Mouse (Mus musculus) heart, embryonic 13.5 days (tissue): ENCODE data around the gene Ssr3. TPM values are rescaled to one million over a fixed set of nuclear protein-coding genes. Genes with fewer than 3 reads are reported as not detected.

Source experiments
- ATAC-seq: fragments of 200-750 bp; cut with Nextera tagmentation; 2 replicates; pipeline ENCODE4 v1.8.0; 2017; ENCODE audit warnings: moderate TSS enrichment; ENCODE audit not compliant: insufficient number of reproducible peaks, low FRiP score, low TSS enrichment; ENCODE audit errors: extremely low read depth
- H3K27ac ChIP-seq: fragments of 300-500 bp; sonication (generic); replicated peaks from 2 replicates; pipeline ENCODE4 v1.5.1; 2015; ENCODE audit warnings: moderate library complexity, mild to moderate bottlenecking, inconsistent platforms
- H3K27me3 ChIP-seq: fragments of 300-500 bp; sonication (generic); replicated peaks from 2 replicates; pipeline ENCODE4 v1.6.1; 2015; ENCODE audit warnings: mild to moderate bottlenecking, inconsistent platforms
- H3K36me3 ChIP-seq: fragments of 300-500 bp; sonication (generic); 2 replicates; pipeline ENCODE4 v1.6.1; 2015; ENCODE audit warnings: mild to moderate bottlenecking, inconsistent platforms
- H3K4me1 ChIP-seq: fragments of 300-500 bp; sonication (generic); 2 replicates; pipeline ENCODE4 v1.6.1; 2015; ENCODE audit warnings: inconsistent platforms
- H3K4me2 ChIP-seq: fragments of 300-500 bp; sonication (generic); 2 replicates; pipeline ENCODE4 v1.6.1; 2015; ENCODE audit warnings: inconsistent platforms, mild to moderate bottlenecking, moderate library complexity
- H3K4me3 ChIP-seq: fragments of 300-500 bp; sonication (generic); 2 replicates; pipeline ENCODE4 v1.5.1; 2015; ENCODE audit warnings: moderate library complexity, mild to moderate bottlenecking, inconsistent platforms
- H3K9ac ChIP-seq: fragments of 300-500 bp; sonication (generic); 2 replicates; pipeline ENCODE4 v1.6.1; 2015; ENCODE audit warnings: inconsistent platforms, mild to moderate bottlenecking, moderate library complexity
- H3K9me3 ChIP-seq: fragments of 300-500 bp; sonication (generic); 2 replicates; pipeline ENCODE4 v1.6.1; 2016; ENCODE audit warnings: inconsistent platforms
- WGBS: fragments of 180-500 bp; shearing (Covaris S2); methylation state at CpG from one replicate; pipeline ENCODE4 v1.1.7; 2015; ENCODE audit warnings: mixed read lengths; 5-methylcytosine and 5-hydroxymethylcytosine counted together
- polyA plus RNA-seq: library from polyadenylated mRNA; unstranded; fragments of >200 nt; fragmentation: Nextera tagmentation; extraction: Ambion mirVana; gene quantifications from 2 replicates; pipeline ENCODE4 v1.2.1, GENCODE M21; 2015

Ssr3 gene
- 200 and 212 TPM in 2 replicates for polyA plus RNA-seq

DNA sequence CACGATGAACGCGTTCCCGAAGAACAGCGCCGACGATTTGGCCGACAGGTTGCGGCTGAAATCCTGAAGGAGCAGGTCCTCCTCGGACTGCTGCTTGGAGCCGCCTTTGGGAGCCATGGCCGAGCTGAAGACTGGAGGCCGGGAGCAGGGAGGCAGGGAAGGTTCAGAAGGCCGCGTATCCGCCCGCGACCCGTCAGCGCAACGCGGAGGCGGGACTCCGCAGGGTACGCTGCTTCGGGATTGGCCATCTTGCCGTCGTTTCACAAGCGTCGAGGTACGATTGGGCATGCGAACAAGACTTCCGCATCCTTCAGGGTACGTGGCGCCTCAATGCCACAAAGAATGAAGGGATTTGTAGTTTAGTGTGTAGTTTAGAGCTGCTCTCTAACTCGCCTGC, at the start of gene Ssr3:
Ssr3 (minus strand) TSS at position 203 of the 397 bp plus-strand sequence.
- Histone ChIP-seq H3K4me3 (peak within 1 kb of the TSS; percentile 87), H3K4me1 (peaks cover 17% of the 10 kb centered on the region), H3K9me3 (no peaks in the 10 kb centered on the region), H3K9ac (peak within 1 kb of the TSS; percentile 95), H3K27me3 (no peaks in the 10 kb centered on the region), H3K27ac (peak within 1 kb of the TSS; percentile 90), H3K4me2 (peak within 1 kb of the TSS; percentile 90), H3K36me3 (peaks cover 30% of the 10 kb centered on the region)
- ATAC-seq, result peak; percentile 95
- under 1% methylated on average over 36 of the region's 36 CpGs for WGBS

DNA sequence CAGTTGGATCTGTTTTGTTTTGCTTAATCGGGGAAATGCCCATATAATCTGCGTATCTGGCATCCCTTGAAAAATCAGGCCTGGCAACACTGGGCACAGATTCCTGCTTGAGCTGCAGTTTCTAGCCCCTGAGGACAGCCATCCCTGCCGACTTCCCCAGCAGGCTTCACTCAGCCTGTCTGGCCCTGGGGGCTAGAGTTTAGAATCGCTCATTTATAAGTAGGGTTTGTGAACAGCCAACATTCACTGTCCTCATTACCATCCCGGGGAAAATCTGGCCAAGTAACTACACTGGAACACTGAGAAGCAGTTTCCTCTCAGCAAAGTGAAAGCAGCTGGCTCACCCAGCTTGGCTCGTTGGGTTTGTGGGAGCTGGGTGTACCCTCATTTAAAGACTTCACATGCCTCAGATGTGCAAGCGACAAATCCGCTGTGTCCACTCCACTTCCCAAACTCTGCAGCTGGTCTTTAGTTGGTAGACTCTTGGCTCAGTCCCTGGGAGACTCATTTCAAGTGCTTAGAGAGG, 49.2 kb upstream of the Ssr3 start:
- no peak overlapping the region for H3K4me3 ChIP-seq
- no peak for ATAC-seq
- no peaks in the 10 kb centered on the region for H3K27me3 ChIP-seq
- H3K9me3 ChIP-seq, result no peaks in the 10 kb centered on the region
- no peaks in the 10 kb centered on the region for H3K36me3 ChIP-seq
- peaks cover 25% of the 10 kb centered on the region for H3K4me1 ChIP-seq
- no peak overlapping the region for H3K9ac ChIP-seq
- peak overlapping the region; percentile 29; the same call in 1 of the 2 replicates for H3K4me2 ChIP-seq
- 55% methylated on average over 8 of the region's 8 CpGs for WGBS
- peak overlapping the region; percentile 29; the same call in 1 of the 2 replicates for H3K27ac ChIP-seq

DNA sequence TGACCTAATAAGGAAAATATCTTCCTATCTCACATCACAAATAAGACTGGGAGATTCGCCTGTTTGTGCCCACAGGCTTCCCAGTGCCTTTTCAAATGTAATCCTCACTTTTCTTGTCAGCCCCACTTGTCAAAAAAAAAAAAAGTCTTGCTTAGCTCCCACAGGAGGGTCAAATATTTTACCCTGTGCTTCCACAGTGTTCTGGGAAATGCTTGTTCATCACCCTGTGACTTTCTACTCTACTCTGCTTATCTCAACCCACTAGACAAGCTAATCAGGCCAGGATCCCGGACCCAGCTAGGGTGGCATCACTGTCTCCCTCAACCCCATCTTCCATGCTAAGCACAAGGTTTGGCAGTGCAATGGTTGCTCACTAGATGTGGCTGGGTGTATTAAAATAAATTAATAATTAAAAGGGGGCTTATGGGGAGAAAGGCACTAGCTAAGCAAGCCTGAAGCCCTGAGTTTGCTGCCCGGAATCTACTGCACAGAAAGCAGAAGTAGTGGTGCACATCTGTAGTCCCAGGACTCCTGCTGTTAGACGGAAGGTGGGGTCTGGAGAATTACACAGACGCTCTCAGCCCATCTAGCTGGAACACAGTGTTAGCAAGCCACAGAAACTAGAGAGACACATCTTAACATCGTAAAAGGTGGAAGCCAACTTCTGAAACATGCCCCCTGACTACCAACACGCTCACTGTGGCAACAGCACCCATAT, 46.2 kb upstream of the Ssr3 start:
- H3K36me3 ChIP-seq, result no peaks in the 10 kb centered on the region
- no peaks in the 10 kb centered on the region for H3K9me3 ChIP-seq
- H3K27ac ChIP-seq, result 0 out of 2 replicates have a peak overlapping the region, but pooled peaks have one; percentile 21
- no peak for ATAC-seq
- 56% methylated on average over 7 of the region's 7 CpGs for WGBS
- no peak overlapping the region for H3K4me2 ChIP-seq
- peaks cover 40% of the 10 kb centered on the region for H3K4me1 ChIP-seq
- no peaks in the 10 kb centered on the region for H3K27me3 ChIP-seq
- no peak overlapping the region for H3K9ac ChIP-seq
- H3K4me3 ChIP-seq, result no peak overlapping the region

DNA sequence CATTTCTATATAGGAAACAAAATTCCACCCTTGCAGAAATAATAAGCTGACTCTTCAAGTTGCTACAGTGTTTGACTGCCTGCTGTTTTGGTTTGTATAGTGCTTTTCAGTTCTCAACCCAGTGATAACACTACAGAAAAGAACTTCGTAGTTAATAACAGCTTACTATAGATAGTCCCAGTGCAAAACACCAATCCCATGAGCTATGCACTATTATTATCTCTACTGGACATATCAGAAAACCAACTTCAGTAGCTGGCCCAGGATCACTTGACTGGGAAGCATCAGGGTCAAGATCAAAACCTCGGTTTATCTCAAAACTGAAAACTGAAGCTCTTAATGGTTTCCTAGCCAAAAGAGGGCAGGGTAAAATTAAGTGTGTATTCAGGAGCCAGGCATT, 43.4 kb upstream of the Ssr3 start:
- Histone ChIP-seq H3K27ac (peak overlapping the region; percentile 70), H3K9ac (no peak overlapping the region), H3K9me3 (no peaks in the 10 kb centered on the region), H3K4me1 (peaks cover 24% of the 10 kb centered on the region), H3K36me3 (no peaks in the 10 kb centered on the region), H3K4me2 (no peak overlapping the region), H3K27me3 (no peaks in the 10 kb centered on the region), H3K4me3 (no peak overlapping the region)
- ATAC-seq, result no peak
- 17% methylated on average over 2 of the region's 2 CpGs for WGBS

DNA sequence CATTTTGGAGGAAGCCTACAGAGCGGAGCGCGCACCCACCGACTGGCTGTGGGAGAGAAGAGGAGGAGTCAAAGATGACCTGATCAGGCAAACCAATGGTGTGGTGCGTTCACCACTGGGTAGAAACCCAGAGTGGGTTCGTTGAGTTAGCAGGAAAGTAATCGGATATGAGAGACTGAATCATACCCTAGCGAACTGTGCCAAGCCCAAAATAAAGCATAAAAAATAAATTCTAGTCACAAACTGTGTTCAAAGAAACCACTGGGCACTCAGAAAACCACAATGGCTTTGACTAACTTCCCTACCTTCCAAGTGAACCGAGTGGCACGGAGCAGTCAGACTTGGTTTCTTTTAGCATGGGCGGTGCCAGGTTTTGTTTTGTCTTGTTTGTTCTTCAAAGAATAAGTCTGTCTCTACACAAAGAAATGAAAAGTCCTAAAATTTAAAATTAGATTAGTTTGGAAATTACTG, 42.7 kb upstream of the Ssr3 start:
- no peaks in the 10 kb centered on the region for H3K27me3 ChIP-seq
- no peaks in the 10 kb centered on the region for H3K9me3 ChIP-seq
- no peaks in the 10 kb centered on the region for H3K36me3 ChIP-seq
- H3K4me3 ChIP-seq, result no peak overlapping the region
- peaks cover 24% of the 10 kb centered on the region for H3K4me1 ChIP-seq
- peak overlapping the region; percentile 70 for H3K27ac ChIP-seq
- H3K4me2 ChIP-seq, result no peak overlapping the region
- ATAC-seq, result no peak
- 88% methylated on average over 11 of the region's 11 CpGs for WGBS
- H3K9ac ChIP-seq, result no peak overlapping the region

DNA sequence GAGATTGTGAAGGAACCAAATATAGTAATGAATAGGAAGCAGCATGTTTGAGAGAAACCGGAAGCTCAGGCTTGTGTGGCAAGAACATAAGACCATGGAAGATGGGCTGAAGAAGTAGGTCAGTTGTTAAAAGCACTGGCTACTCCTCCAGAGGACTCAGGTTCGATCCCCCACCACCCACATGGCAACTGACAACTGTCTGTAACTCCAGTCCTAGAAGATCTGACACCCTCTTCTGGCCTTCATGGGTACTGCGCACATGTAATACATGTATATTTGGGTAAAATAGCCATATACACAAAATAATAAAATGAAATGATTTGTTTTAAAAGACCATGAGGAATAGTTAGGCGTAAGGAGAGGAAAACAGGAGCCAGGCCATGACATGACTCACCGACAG, 39.8 kb upstream of the Ssr3 start:
- no peak for ATAC-seq

DNA sequence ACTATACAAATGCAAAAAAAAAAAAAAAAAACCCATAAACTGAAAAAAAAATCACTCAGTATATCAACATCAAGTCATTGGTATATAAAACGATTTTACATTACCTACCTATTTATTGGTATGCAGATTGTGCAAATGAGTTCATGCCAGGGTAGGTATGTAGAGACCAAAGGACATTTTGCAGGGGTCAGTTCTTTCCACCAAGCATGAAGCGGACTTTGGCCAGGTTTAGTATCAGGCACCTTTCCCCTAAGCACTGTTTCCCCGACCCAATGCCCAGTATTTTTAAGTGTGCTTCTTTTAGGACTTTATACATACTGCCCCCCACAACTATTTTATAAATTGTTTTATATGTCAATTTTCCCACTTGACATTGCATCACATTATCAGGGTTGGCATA, 27.3 kb upstream of the Ssr3 start:
- 81% methylated on average over 3 of the region's 3 CpGs for WGBS
- H3K27me3 ChIP-seq, result no peaks in the 10 kb centered on the region
- H3K27ac ChIP-seq, result no peak overlapping the region
- no peak for ATAC-seq
- H3K9me3 ChIP-seq, result no peaks in the 10 kb centered on the region
- H3K4me1 ChIP-seq, result no peaks in the 10 kb centered on the region
- no peak overlapping the region for H3K4me3 ChIP-seq
- H3K36me3 ChIP-seq, result no peaks in the 10 kb centered on the region
- no peak overlapping the region for H3K4me2 ChIP-seq
- H3K9ac ChIP-seq, result no peak overlapping the region

More for the DNA sequence above, 39.8 kb upstream of the Ssr3 start:
- Histone ChIP-seq H3K4me1 (peaks cover 16% of the 10 kb centered on the region), H3K9ac (no peak overlapping the region), H3K4me3 (no peak overlapping the region), H3K27ac (no peak overlapping the region), H3K9me3 (no peaks in the 10 kb centered on the region), H3K36me3 (no peaks in the 10 kb centered on the region), H3K4me2 (no peak overlapping the region), H3K27me3 (no peaks in the 10 kb centered on the region)
- 83% methylated on average over 5 of the region's 5 CpGs for WGBS

DNA sequence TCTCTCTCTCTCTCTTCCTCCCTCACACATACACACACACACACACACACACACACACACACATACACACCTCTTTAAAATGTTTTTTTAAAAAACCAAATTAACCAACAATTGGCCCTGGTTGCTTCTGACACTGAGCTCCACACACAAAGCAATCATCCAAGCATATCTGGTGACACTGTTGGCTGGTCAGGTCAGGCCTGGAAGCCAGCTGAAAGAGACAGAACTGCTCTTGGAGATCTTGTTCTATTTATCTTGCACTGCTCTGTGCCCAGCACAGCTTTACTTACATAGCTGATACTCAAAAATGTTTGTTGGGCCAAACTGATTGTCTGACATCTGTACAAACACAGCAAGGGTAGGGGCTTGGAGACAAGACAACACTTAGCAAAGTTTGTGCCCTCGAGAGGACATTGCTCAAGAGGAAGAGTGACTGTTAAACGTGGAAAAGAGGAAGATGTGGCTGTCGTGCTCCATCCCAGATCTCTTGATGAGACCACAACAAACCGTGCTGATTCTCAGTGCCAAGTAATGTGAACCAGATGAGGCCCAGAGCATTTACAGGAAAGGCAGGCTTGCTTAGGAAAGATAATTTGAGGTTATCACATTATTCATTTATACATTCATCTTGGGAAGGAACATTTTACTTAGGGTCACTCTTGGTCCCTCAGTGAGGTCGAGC, 25.6 kb upstream of the Ssr3 start:
- Histone ChIP-seq H3K4me2 (no peak overlapping the region), H3K4me3 (no peak overlapping the region), H3K4me1 (no peaks in the 10 kb centered on the region), H3K27ac (no peak overlapping the region), H3K27me3 (no peaks in the 10 kb centered on the region), H3K9ac (no peak overlapping the region), H3K9me3 (no peaks in the 10 kb centered on the region), H3K36me3 (no peaks in the 10 kb centered on the region)
- 46% methylated on average over 5 of the region's 5 CpGs for WGBS
- no peak for ATAC-seq

DNA sequence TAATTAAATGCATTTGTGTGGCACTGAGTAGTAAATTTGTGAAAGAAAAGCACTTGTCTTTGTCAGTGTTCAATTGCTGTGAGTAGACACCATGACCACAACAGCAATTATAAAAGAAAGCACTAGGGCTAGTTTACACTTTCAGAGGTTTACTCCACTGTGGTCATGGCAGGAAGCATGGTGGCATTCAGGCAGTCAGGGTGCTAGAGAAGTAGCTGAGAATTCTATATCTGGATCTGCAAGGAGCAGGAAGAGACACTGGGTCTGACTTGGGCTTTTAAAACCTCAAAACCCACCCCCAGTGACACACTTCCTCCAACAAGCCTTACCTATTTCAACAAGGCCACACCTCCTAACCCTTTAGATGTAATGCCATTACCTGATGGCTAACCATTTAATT, 24.1 kb upstream of the Ssr3 start:
- H3K27ac ChIP-seq, result no peak overlapping the region
- H3K4me3 ChIP-seq, result no peak overlapping the region
- no peaks in the 10 kb centered on the region for H3K36me3 ChIP-seq
- no peak overlapping the region for H3K9ac ChIP-seq
- no peak overlapping the region for H3K4me2 ChIP-seq
- H3K9me3 ChIP-seq, result no peaks in the 10 kb centered on the region
- H3K27me3 ChIP-seq, result no peaks in the 10 kb centered on the region
- no peak for ATAC-seq
- no peaks in the 10 kb centered on the region for H3K4me1 ChIP-seq

DNA sequence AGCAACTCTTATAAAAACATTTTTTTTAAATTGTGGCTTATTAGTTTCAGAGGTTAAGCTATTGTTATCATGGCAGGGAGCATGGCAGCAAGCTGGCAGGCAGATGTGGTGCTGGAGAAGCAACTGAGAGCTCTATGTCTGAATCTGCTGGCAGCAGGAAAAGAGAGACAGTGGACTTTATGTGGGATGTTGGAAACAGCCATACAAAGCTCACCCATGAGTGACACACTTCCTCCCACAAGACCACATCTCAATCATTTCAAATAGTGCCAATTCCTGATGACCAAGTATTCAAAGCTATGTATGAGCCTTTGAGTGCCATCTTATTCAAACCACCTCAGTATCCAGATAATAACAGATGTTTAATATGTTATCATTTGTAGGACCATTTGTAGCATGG, 15.5 kb upstream of the Ssr3 start:
- Histone ChIP-seq H3K4me1 (0 out of 2 replicates have a peak, but pooled peaks cover 4% of the 10 kb centered on the region), H3K9me3 (no peaks in the 10 kb centered on the region), H3K36me3 (no peaks in the 10 kb centered on the region), H3K27ac (no peak overlapping the region), H3K9ac (no peak overlapping the region), H3K4me2 (no peak overlapping the region), H3K27me3 (no peaks in the 10 kb centered on the region), H3K4me3 (no peak overlapping the region)
- no peak for ATAC-seq

DNA sequence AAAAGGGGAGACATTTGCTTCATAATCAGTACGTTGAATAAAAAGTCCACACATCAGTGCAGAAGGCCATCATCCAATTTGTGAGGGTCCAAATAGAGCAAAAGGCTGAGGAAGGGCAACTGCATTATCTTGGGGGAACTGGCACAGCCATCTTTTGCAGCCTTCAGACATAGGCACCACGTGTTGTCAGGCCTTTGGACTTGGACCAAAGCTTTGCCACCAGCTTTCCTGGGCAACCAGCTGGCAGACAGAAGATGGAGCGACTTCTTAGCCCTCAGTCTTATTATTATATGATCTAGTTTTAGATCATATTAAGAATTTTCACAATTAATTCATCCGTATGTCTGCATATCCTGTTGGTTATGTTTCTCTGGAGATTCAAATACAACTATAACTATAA, 13.4 kb upstream of the Ssr3 start:
- Histone ChIP-seq H3K9me3 (no peaks in the 10 kb centered on the region), H3K4me2 (no peak overlapping the region), H3K27me3 (no peaks in the 10 kb centered on the region), H3K4me3 (no peak overlapping the region), H3K9ac (no peak overlapping the region), H3K36me3 (no peaks in the 10 kb centered on the region), H3K4me1 (0 out of 2 replicates have a peak, but pooled peaks cover 4% of the 10 kb centered on the region), H3K27ac (no peak overlapping the region)
- 61% methylated on average over 4 of the region's 4 CpGs for WGBS
- no peak for ATAC-seq
